Mouse (Mus musculus) layer of hippocampus, adult 18-20 months (tissue): ENCODE measurements around the gene Cyb5b. TPM values are rescaled to one million over a fixed set of nuclear protein-coding genes. Genes with fewer than 3 reads are reported as not detected.
"Not testable (repeated sequence)": the region's sequence is repeated elsewhere in the genome, so short reads cannot be mapped to it uniquely, and the experiment has no call there.

ENCODE experiments used
- DNase-seq, 2 experiments: peaks; one replicate each; pipeline ENCODE4 v3.0.0; 2022; ENCODE audit warnings: low spot score in 2 of 2
- long read RNA-seq: library from polyadenylated mRNA; stranded (forward); transcript quantifications from one replicate; pipeline ENCODE4 v2.0.0, GENCODE M21; 2021
- total RNA-seq, 2 experiments: library from RNA; stranded (reverse); gene quantifications; 2 replicates each; pipeline ENCODE4 v1.2.3; 2021

The Cyb5b gene
- 100 to 1,000 TPM; 106 to 113 TPM for total RNA-seq
- long read RNA-seq, full-length matches to known transcripts: 327 of 371 reads
- long read RNA-seq, partial matches to known transcripts: 36 of 371 reads
- long read RNA-seq, other reads (novel, unspliced or antisense): 8 of 371 reads

GRCm38 (mm10) chr8:107150404-107151157 is at the start of gene Cyb5b:
TSS of gene Cyb5b (plus strand) at chr8:107150640.
- DNase-seq: peak; percentile 93 to 95

- DNase-seq: peak; percentile 53 to 79
Observed at GRCm38 (mm10) chr8:107104547-107104946, 45.9 kb upstream of the Cyb5b start.

- not testable (repeated sequence) for DNase-seq
Observed at GRCm38 (mm10) chr8:107108089-107108488, 42.4 kb upstream of the Cyb5b start.

- DNase-seq: no peak
Observed at GRCm38 (mm10) chr8:107108978-107109720, 41.3 kb upstream of the Cyb5b start.

- DNase-seq: no peak
Observed at GRCm38 (mm10) chr8:107109816-107110435, 40.5 kb upstream of the Cyb5b start.

GRCm38 (mm10) chr8:107110629-107111330 is 39.7 kb upstream of the Cyb5b start:
- no peak for DNase-seq

- DNase-seq: no peak
Observed at GRCm38 (mm10) chr8:107111340-107112105, 38.9 kb upstream of the Cyb5b start.

GRCm38 (mm10) chr8:107113209-107113608 is 37.2 kb upstream of the Cyb5b start:
- DNase-seq: no peak

GRCm38 (mm10) chr8:107114150-107115007 is 36.1 kb upstream of the Cyb5b start:
- peak; percentile 44 to 61 for DNase-seq

- no peak for DNase-seq
Observed at GRCm38 (mm10) chr8:107115008-107115320, 35.5 kb upstream of the Cyb5b start.

GRCm38 (mm10) chr8:107116023-107116422 is 34.4 kb upstream of the Cyb5b start:
- peak; percentile 61 to 92 for DNase-seq

GRCm38 (mm10) chr8:107117019-107117418 is 33.4 kb upstream of the Cyb5b start:
- DNase-seq: no peak

GRCm38 (mm10) chr8:107118803-107119233 is 31.6 kb upstream of the Cyb5b start:
- no peak for DNase-seq

- no peak for DNase-seq
Observed at GRCm38 (mm10) chr8:107119412-107119811, 31.0 kb upstream of the Cyb5b start.

- DNase-seq: no peak
Observed at GRCm38 (mm10) chr8:107120806-107121205, 29.6 kb upstream of the Cyb5b start.

GRCm38 (mm10) chr8:107121681-107122291 is 28.7 kb upstream of the Cyb5b start:
- no peak for DNase-seq

GRCm38 (mm10) chr8:107123063-107123614 is 27.3 kb upstream of the Cyb5b start:
- no peak for DNase-seq

GRCm38 (mm10) chr8:107124343-107124742 is 26.1 kb upstream of the Cyb5b start:
- DNase-seq: no peak
